Mouse (Mus musculus) embryonic fibroblast, embryonic 13.5 days (primary cell): ENCODE measurements around the gene Aplp1. TPM values are rescaled to one million over a fixed set of nuclear protein-coding genes. Genes with fewer than 3 reads are reported as not detected.

Source experiments
- H3K27ac ChIP-seq: 2 replicates; pipeline ENCODE4 v1.5.1; 2012; ENCODE audit warnings: low read length, control low read depth, inconsistent platforms; ENCODE audit not compliant: insufficient read depth
- H3K4me1 ChIP-seq: 2 replicates; pipeline ENCODE4 v1.6.1; 2011; ENCODE audit warnings: low read length; ENCODE audit not compliant: control insufficient read depth, insufficient read depth
- H3K4me3 ChIP-seq: 2 replicates; pipeline ENCODE4 v1.5.1; 2011; ENCODE audit warnings: mild to moderate bottlenecking, control low read depth, low read length; ENCODE audit not compliant: insufficient read depth
- CTCF ChIP-seq: IDR thresholded peaks from 2 replicates; pipeline ENCODE4 v1.5.1; 2011; ENCODE audit warnings: mild to moderate bottlenecking, control low read depth, low read length, moderate library complexity, borderline replicate concordance; ENCODE audit not compliant: insufficient read depth
- POLR2A ChIP-seq: IDR thresholded peaks from 2 replicates; pipeline ENCODE4 v1.6.1; 2011; ENCODE audit warnings: low read depth, mild to moderate bottlenecking, control low read depth, low read length, moderate library complexity
- polyA plus RNA-seq: library from polyadenylated mRNA; stranded (reverse); fragments of >200 nt; gene quantifications from 2 replicates; pipeline ENCODE4 v1.2.4, GENCODE M21; 2011; ENCODE audit warnings: low read depth; ENCODE audit not compliant: missing spikeins, insufficient read length

The Aplp1 gene
- polyA plus RNA-seq, 1 experiment, result 34.2 TPM

DNA sequence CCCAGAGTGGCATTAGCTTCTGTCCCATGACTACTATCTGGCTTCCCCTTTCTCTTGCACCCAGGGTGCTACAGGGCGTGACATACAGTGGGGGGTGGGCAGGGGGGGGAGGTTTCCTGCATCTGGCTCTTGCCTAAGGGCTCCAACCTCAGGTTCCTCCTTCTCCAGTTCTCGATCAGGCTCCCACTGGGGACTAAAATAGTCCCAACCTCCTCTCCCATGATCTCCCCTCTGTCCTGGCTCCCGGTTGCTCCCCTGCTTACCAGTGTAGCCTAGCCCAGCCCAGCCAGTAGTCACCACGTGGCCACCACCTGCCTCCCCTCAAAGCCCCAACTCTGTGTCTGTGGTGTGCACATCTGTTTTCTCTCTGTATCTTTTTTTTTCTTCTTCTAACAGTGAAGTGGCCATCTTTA, 32.6 kb downstream of the Aplp1 start:
- TF ChIP-seq POLR2A, result no peak
- no peak for TF ChIP-seq CTCF
- Histone ChIP-seq H3K27ac (no peak overlapping the region), H3K4me1 (no peaks in the 10 kb centered on the region), H3K4me3 (no peak overlapping the region)

GRCm38 (mm10) chr7:30411023-30411422, 34.3 kb downstream of the Aplp1 start:
- TF ChIP-seq CTCF (no peak), POLR2A (no peak)
- Histone ChIP-seq H3K4me3 (no peak overlapping the region), H3K4me1 (no peaks in the 10 kb centered on the region), H3K27ac (no peak overlapping the region)

- TF ChIP-seq POLR2A, result no peak
- TF ChIP-seq CTCF, result no peak
- Histone ChIP-seq H3K4me1 (no peaks in the 10 kb centered on the region), H3K27ac (no peak overlapping the region), H3K4me3 (no peak overlapping the region)
Observed at GRCm38 (mm10) chr7:30409789-30410188, 35.5 kb downstream of the Aplp1 start.

GRCm38 (mm10) chr7:30408639-30409038, 36.7 kb downstream of the Aplp1 start:
- no peaks in the 10 kb centered on the region for H3K4me1 ChIP-seq
- H3K27ac ChIP-seq, result no peak overlapping the region
- no peak overlapping the region for H3K4me3 ChIP-seq
- TF ChIP-seq POLR2A (no peak), CTCF (no peak)

DNA sequence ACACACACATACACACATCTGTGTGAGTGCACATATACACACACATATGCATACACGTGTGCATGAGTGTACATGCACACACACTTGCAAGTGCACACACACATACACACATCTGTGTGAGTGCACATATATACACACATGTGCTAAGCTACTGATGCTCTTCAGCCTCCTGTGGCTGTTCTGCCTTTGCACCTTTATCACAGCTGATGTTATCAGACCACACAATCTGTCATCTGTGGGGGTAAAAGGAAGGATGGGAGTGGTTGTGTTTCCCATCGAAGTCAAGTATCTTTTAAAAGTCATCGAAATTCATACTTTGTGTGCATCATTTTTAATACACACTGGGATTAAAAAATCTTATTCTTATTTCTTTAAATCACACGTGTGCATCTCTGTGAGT, 43.0 kb downstream of the Aplp1 start:
- Histone ChIP-seq H3K4me3 (no peak overlapping the region), H3K4me1 (no peaks in the 10 kb centered on the region), H3K27ac (no peak overlapping the region)
- TF ChIP-seq CTCF (no peak), POLR2A (no peak)

GRCm38 (mm10) chr7:30399671-30400070, 45.7 kb downstream of the Aplp1 start:
- Histone ChIP-seq H3K27ac (no peak overlapping the region), H3K4me3 (no peak overlapping the region), H3K4me1 (no peaks in the 10 kb centered on the region)
- TF ChIP-seq POLR2A (no peak), CTCF (no peak)

GRCm38 (mm10) chr7:30394871-30395270, 50.5 kb downstream of the Aplp1 start:
- TF ChIP-seq CTCF (no peak), POLR2A (no peak)
- Histone ChIP-seq H3K27ac (no peak overlapping the region), H3K4me3 (no peak overlapping the region), H3K4me1 (no peaks in the 10 kb centered on the region)

GRCm38 (mm10) chr7:30394379-30394778, 51.0 kb downstream of the Aplp1 start:
- H3K4me1 ChIP-seq, result no peaks in the 10 kb centered on the region
- no peak overlapping the region for H3K27ac ChIP-seq
- TF ChIP-seq CTCF, result no peak
- no peak for TF ChIP-seq POLR2A
- no peak overlapping the region for H3K4me3 ChIP-seq

GRCm38 (mm10) chr7:30393631-30394030, 51.7 kb downstream of the Aplp1 start:
- no peaks in the 10 kb centered on the region for H3K4me1 ChIP-seq
- no peak overlapping the region for H3K27ac ChIP-seq
- TF ChIP-seq POLR2A, result no peak
- no peak for TF ChIP-seq CTCF
- H3K4me3 ChIP-seq, result no peak overlapping the region

DNA sequence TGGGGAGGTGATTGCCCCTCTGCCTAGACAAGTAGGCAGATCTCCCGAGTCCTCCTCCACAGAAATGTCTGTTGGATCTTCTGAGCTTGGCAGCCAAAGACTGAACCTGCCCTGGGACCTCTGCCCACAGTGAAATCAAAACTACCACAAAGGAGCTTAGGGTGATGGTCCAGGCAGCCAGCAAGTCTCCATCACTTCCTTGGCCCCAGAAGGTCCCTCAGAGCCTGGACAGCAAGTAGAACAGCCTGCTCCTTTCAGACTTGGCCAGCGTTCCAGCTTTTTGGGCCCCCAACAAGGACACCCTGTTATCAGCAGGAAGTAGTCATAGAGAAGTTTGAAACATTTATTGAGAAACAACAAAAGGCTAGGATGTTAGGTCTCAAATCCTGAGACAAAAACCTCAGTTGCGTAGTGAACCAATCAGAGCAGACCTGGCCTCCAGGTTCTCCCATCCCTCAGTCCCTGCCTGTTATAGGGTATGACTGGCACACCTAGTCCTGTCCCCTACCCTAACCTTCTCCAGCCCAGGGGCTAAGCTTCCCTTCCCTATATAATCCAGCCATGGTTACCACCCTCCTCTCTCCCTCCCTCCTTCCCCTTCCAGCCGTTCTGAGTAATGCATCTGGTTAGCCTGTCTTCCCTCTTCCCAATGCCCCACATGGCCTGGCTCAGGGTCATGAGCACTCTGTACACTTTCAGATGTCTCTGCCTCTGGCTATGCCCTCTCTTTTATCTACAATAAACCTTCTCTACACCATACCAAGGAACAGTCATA, 52.4 kb downstream of the Aplp1 start:
- H3K4me3 ChIP-seq, result no peak overlapping the region
- no peak for TF ChIP-seq CTCF
- no peak for TF ChIP-seq POLR2A
- no peak overlapping the region for H3K27ac ChIP-seq
- H3K4me1 ChIP-seq, result no peaks in the 10 kb centered on the region

Other genes with a start within 250 kb of the Aplp1 start
- 465 and 512 TPM in 2 replicates for gene Capns1, start 246.7 kb downstream of the Aplp1 start, polyA plus RNA-seq
- gene Polr2i, start 213.6 kb downstream of the Aplp1 start, polyA plus RNA-seq, result 52.0 and 53.4 TPM in 2 replicates
- gene Tbcb, start 213.3 kb downstream of the Aplp1 start, polyA plus RNA-seq, result 83.5 and 90.8 TPM in 2 replicates
- gene Ovol3, start 209.8 kb downstream of the Aplp1 start, polyA plus RNA-seq, result not detected in 2 replicates
- gene Thap8, start 165.4 kb downstream of the Aplp1 start, polyA plus RNA-seq, result not detected in 2 replicates
- gene Wdr62, start 165.1 kb downstream of the Aplp1 start, polyA plus RNA-seq, result 7.7 and 8.2 TPM in 2 replicates
- gene Clip3, start 153.8 kb downstream of the Aplp1 start, polyA plus RNA-seq, result 124 and 149 TPM in 2 replicates
- gene Alkbh6, start 136.8 kb downstream of the Aplp1 start, polyA plus RNA-seq, result 20.7 and 21.3 TPM in 2 replicates
- gene Syne4, start 130.7 kb downstream of the Aplp1 start, polyA plus RNA-seq, result 1.5 and 2.6 TPM in 2 replicates
- 0.67 and 0.90 TPM in 2 replicates for gene E130208F15Rik, start 123.8 kb downstream of the Aplp1 start, polyA plus RNA-seq
- 6.1 and 6.8 TPM in 2 replicates for gene Sdhaf1, start 121.6 kb downstream of the Aplp1 start, polyA plus RNA-seq
- gene Lrfn3, start 82.8 kb downstream of the Aplp1 start, polyA plus RNA-seq, result 7.5 and 7.6 TPM in 2 replicates
- gene Tyrobp, start 31.8 kb downstream of the Aplp1 start, polyA plus RNA-seq, result 7.6 TPM in 1 of 2 replicates, not detected in the other
- gene Hcst, start 25.7 kb downstream of the Aplp1 start, polyA plus RNA-seq, result not detected in 2 replicates
- 0.42 and 1.1 TPM in 2 replicates for gene Nfkbid, start 23.8 kb downstream of the Aplp1 start, polyA plus RNA-seq
- gene Kirrel2, start 12.2 kb upstream of the Aplp1 start, polyA plus RNA-seq, result not detected in 2 replicates
- gene Nphs1, start 12.8 kb upstream of the Aplp1 start, polyA plus RNA-seq, result not detected in 2 replicates
- gene Prodh2, start 48.1 kb upstream of the Aplp1 start, polyA plus RNA-seq, result not detected in 2 replicates
- gene Arhgap33, start 89.5 kb upstream of the Aplp1 start, polyA plus RNA-seq, result 4.3 and 7.1 TPM in 2 replicates
- 55.6 and 58.1 TPM in 2 replicates for gene Hspb6, start 106.6 kb upstream of the Aplp1 start, polyA plus RNA-seq
- gene Proser3, start 106.8 kb upstream of the Aplp1 start, polyA plus RNA-seq, result 7.7 and 8.0 TPM in 2 replicates
- gene Lin37, start 114.3 kb upstream of the Aplp1 start, polyA plus RNA-seq, result 30.6 and 38.5 TPM in 2 replicates
- 49.1 and 79.1 TPM in 2 replicates for gene U2af1l4, start 117.8 kb upstream of the Aplp1 start, polyA plus RNA-seq
- 1.4 and 3.1 TPM in 2 replicates for gene Gm49396, start 117.8 kb upstream of the Aplp1 start, polyA plus RNA-seq
- 130 and 134 TPM in 2 replicates for gene Psenen, start 118.1 kb upstream of the Aplp1 start, polyA plus RNA-seq
- not detected in 2 replicates for gene Igflr1, start 119.9 kb upstream of the Aplp1 start, polyA plus RNA-seq
- 31.9 and 40.1 TPM in 2 replicates for gene Kmt2b, start 143.2 kb upstream of the Aplp1 start, polyA plus RNA-seq
- not detected in 2 replicates for gene Zbtb32, start 153.4 kb upstream of the Aplp1 start, polyA plus RNA-seq
- gene Upk1a, start 167.3 kb upstream of the Aplp1 start, polyA plus RNA-seq, result 0.47 and 0.49 TPM in 2 replicates
- gene Cox6b1, start 180.6 kb upstream of the Aplp1 start, polyA plus RNA-seq, result 550 and 557 TPM in 2 replicates
- not detected in 2 replicates for gene Etv2, start 190.3 kb upstream of the Aplp1 start, polyA plus RNA-seq
- gene Rbm42, start 204.8 kb upstream of the Aplp1 start, polyA plus RNA-seq, result 32.9 and 33.9 TPM in 2 replicates
- gene Haus5, start 219.5 kb upstream of the Aplp1 start, polyA plus RNA-seq, result 8.1 and 10.5 TPM in 2 replicates
- gene Pmis2, start 226.1 kb upstream of the Aplp1 start, polyA plus RNA-seq, result not detected in 2 replicates